Mouse (Mus musculus) midbrain, embryonic 12.5 days (tissue): Measurements from ENCODE around the gene Hist1h3f. TPM values are rescaled to one million over a fixed set of nuclear protein-coding genes. Genes with fewer than 3 reads are reported as not detected.
A peak's percentile ranks its signal among the peaks of the same experiment; 100 is the strongest.
"Not testable (repeated sequence)": the region's sequence is repeated elsewhere in the genome, so short reads cannot be mapped to it uniquely, and the experiment has no call there.

ENCODE experiments used
- ATAC-seq: fragments of 200-750 bp; cut with Nextera tagmentation; 2 replicates; pipeline ENCODE4 v1.8.0; 2017; ENCODE audit warnings: low read depth, moderate TSS enrichment, moderate library complexity; ENCODE audit not compliant: low FRiP score
- H3K27ac ChIP-seq: fragments of 300-500 bp; sonication (generic); replicated peaks from 2 replicates; pipeline ENCODE4 v1.5.1; 2016; ENCODE audit warnings: mild to moderate bottlenecking
- H3K27me3 ChIP-seq: fragments of 300-500 bp; sonication (generic); 2 replicates; pipeline ENCODE4 v1.6.1; 2016; ENCODE audit warnings: mild to moderate bottlenecking
- H3K36me3 ChIP-seq: fragments of 300-500 bp; sonication (generic); 2 replicates; pipeline ENCODE4 v1.6.1; 2016
- H3K4me1 ChIP-seq: fragments of 300-500 bp; sonication (generic); 2 replicates; pipeline ENCODE4 v1.6.1; 2016
- H3K4me2 ChIP-seq: fragments of 300-500 bp; sonication (generic); replicated peaks from 2 replicates; pipeline ENCODE4 v1.6.1; 2016; ENCODE audit warnings: mild to moderate bottlenecking, moderate library complexity
- H3K4me3 ChIP-seq: fragments of 300-500 bp; sonication (generic); 2 replicates; pipeline ENCODE4 v1.5.1; 2016; ENCODE audit warnings: mild to moderate bottlenecking
- H3K9ac ChIP-seq: fragments of 300-500 bp; sonication (generic); replicated peaks from 2 replicates; pipeline ENCODE4 v1.6.1; 2016; ENCODE audit warnings: mild to moderate bottlenecking, moderate library complexity
- H3K9me3 ChIP-seq: fragments of 300-500 bp; sonication (generic); 2 replicates; pipeline ENCODE4 v1.6.1; 2016; ENCODE audit warnings: mild to moderate bottlenecking
- WGBS: fragments of 180-500 bp; shearing (Covaris S2); methylation state at CpG from one replicate; pipeline ENCODE4 v1.1.7; 2016; 5-methylcytosine and 5-hydroxymethylcytosine counted together
- polyA plus RNA-seq: library from polyadenylated mRNA; unstranded; fragments of >200 nt; fragmentation: Nextera tagmentation; extraction: Ambion mirVana; gene quantifications from 2 replicates; pipeline ENCODE4 v1.2.1, GENCODE M21; 2016

Hist1h3f gene
- polyA plus RNA-seq, 1 experiment from 2014 or later: 1.0 TPM

GRCm38 (mm10) chr13:23573898-23574524, 30.2 kb downstream of the Hist1h3f start, which contains the start of the genes Hist1h2bf and Hist1h2ad:
Hist1h2bf (minus strand) TSS chr13:23574196.
Hist1h2ad (plus strand) TSS chr13:23574381.
- H3K36me3 ChIP-seq, H3K9me3 ChIP-seq, H3K27me3 ChIP-seq: not testable (repeated sequence)
- Histone ChIP-seq H3K27ac (peak within 1 kb of the TSS; percentile 87), H3K4me1 (peaks cover 32% of the 10 kb centered on the region), H3K4me2 (peak within 1 kb of the TSS; percentile 68), H3K9ac (peak within 1 kb of the TSS; percentile 46; the same call in 1 of the 2 replicates), H3K4me3 (peak within 1 kb of the TSS; percentile 47)
- under 1% methylated on average over 42 of the region's 42 CpGs for WGBS
- ATAC-seq: peak; percentile 89

GRCm38 (mm10) chr13:23574546-23575170, 30.8 kb downstream of the Hist1h3f start:
- Histone ChIP-seq H3K27ac (peak overlapping the region; percentile 87), H3K9ac (0 out of 2 replicates have a peak overlapping the region, but pooled peaks have one; percentile 46), H3K4me1 (peaks cover 32% of the 10 kb centered on the region), H3K4me2 (peak overlapping the region; percentile 68), H3K4me3 (peak overlapping the region; percentile 47)
- not testable (repeated sequence) for H3K36me3 ChIP-seq, ATAC-seq, H3K27me3 ChIP-seq, H3K9me3 ChIP-seq
- under 1% methylated on average over 10 of the region's 39 CpGs for WGBS

GRCm38 (mm10) chr13:23575271-23575851, 31.5 kb downstream of the Hist1h3f start, which contains the start of gene Hist1h3d:
Hist1h3d (plus strand) TSS chr13:23575763.
- Histone ChIP-seq H3K9me3 (no peaks in the 10 kb centered on the region), H3K27ac (peak within 1 kb of the TSS; percentile 87), H3K36me3 (no peaks in the 10 kb centered on the region), H3K9ac (peak within 1 kb of the TSS; percentile 75), H3K4me3 (peak within 1 kb of the TSS; percentile 47), H3K27me3 (no peaks in the 10 kb centered on the region), H3K4me2 (peak within 1 kb of the TSS; percentile 66), H3K4me1 (peaks cover 29% of the 10 kb centered on the region)
- ATAC-seq: peak; percentile 59
- WGBS: under 1% methylated on average over 18 of the region's 18 CpGs

- not testable (repeated sequence) for ATAC-seq, H3K9me3 ChIP-seq, H3K27me3 ChIP-seq, H3K36me3 ChIP-seq
- WGBS: under 1% methylated on average over 9 of the region's 40 CpGs
- H3K27ac ChIP-seq: peak overlapping the region; percentile 80
- H3K9ac ChIP-seq: peak overlapping the region; percentile 75
- H3K4me3 ChIP-seq: peak overlapping the region; percentile 47
- H3K4me1 ChIP-seq: peaks cover 29% of the 10 kb centered on the region
- peak overlapping the region; percentile 66 for H3K4me2 ChIP-seq
These were observed 32.0 kb downstream of the Hist1h3f start for GRCm38 (mm10) chr13:23575864-23576313.

GRCm38 (mm10) chr13:23576351-23576881, 32.6 kb downstream of the Hist1h3f start:
- Histone ChIP-seq H3K4me1 (peaks cover 29% of the 10 kb centered on the region), H3K9me3 (no peaks in the 10 kb centered on the region), H3K27ac (peak overlapping the region; percentile 80), H3K9ac (peak overlapping the region; percentile 75), H3K27me3 (no peaks in the 10 kb centered on the region), H3K4me2 (peak overlapping the region; percentile 66), H3K4me3 (peak overlapping the region; percentile 47), H3K36me3 (no peaks in the 10 kb centered on the region)
- 2% methylated on average over 7 of the region's 7 CpGs for WGBS
- ATAC-seq: no peak

- Histone ChIP-seq H3K27me3 (no peaks in the 10 kb centered on the region), H3K4me2 (peak overlapping the region; percentile 66), H3K4me3 (peak overlapping the region; percentile 47), H3K9me3 (no peaks in the 10 kb centered on the region), H3K4me1 (peaks cover 30% of the 10 kb centered on the region), H3K27ac (peak overlapping the region; percentile 80), H3K36me3 (no peaks in the 10 kb centered on the region), H3K9ac (peak overlapping the region; percentile 75)
- 51% methylated on average over 6 of the region's 6 CpGs for WGBS
- no peak for ATAC-seq
These were observed 33.2 kb downstream of the Hist1h3f start for GRCm38 (mm10) chr13:23576906-23577639.

GRCm38 (mm10) chr13:23577835-23578234, 34.0 kb downstream of the Hist1h3f start:
- Histone ChIP-seq H3K36me3 (no peaks in the 10 kb centered on the region), H3K9ac (no peak overlapping the region), H3K27me3 (no peaks in the 10 kb centered on the region), H3K9me3 (no peaks in the 10 kb centered on the region), H3K4me1 (peaks cover 32% of the 10 kb centered on the region), H3K4me3 (no peak overlapping the region), H3K4me2 (no peak overlapping the region), H3K27ac (no peak overlapping the region)
- ATAC-seq: no peak
- 90% methylated on average over 1 of the region's 1 CpGs for WGBS

GRCm38 (mm10) chr13:23581408-23582218, 37.8 kb downstream of the Hist1h3f start, which contains the start of gene Hist1h4d:
Hist1h4d (plus strand) TSS chr13:23581598.
- H3K9ac ChIP-seq: peak within 1 kb of the TSS; percentile 70
- H3K27me3 ChIP-seq: no peaks in the 10 kb centered on the region
- WGBS: under 1% methylated on average over 43 of the region's 43 CpGs
- H3K9me3 ChIP-seq: no peaks in the 10 kb centered on the region
- ATAC-seq: peak; percentile 89
- peaks cover 38% of the 10 kb centered on the region for H3K4me1 ChIP-seq
- H3K36me3 ChIP-seq: no peaks in the 10 kb centered on the region
- peak within 1 kb of the TSS; percentile 51 for H3K4me3 ChIP-seq
- peak within 1 kb of the TSS; percentile 95 for H3K27ac ChIP-seq
- H3K4me2 ChIP-seq: peak within 1 kb of the TSS; percentile 82

GRCm38 (mm10) chr13:23582219-23583056, 38.6 kb downstream of the Hist1h3f start:
- WGBS: 4% methylated on average over 6 of the region's 6 CpGs
- H3K9me3 ChIP-seq: no peaks in the 10 kb centered on the region
- H3K27ac ChIP-seq: peak overlapping the region; percentile 95
- ATAC-seq: no peak
- no peaks in the 10 kb centered on the region for H3K36me3 ChIP-seq
- H3K4me1 ChIP-seq: peaks cover 34% of the 10 kb centered on the region
- peak overlapping the region; percentile 82 for H3K4me2 ChIP-seq
- H3K9ac ChIP-seq: peak overlapping the region; percentile 70
- H3K27me3 ChIP-seq: no peaks in the 10 kb centered on the region
- H3K4me3 ChIP-seq: peak overlapping the region; percentile 51

GRCm38 (mm10) chr13:23583387-23584068, 39.7 kb downstream of the Hist1h3f start:
- no peak overlapping the region for H3K4me3 ChIP-seq
- H3K9ac ChIP-seq: no peak overlapping the region
- no peaks in the 10 kb centered on the region for H3K36me3 ChIP-seq
- no peak for ATAC-seq
- no peaks in the 10 kb centered on the region for H3K27me3 ChIP-seq
- peaks cover 34% of the 10 kb centered on the region for H3K4me1 ChIP-seq
- peak overlapping the region; percentile 95 for H3K27ac ChIP-seq
- H3K9me3 ChIP-seq: no peaks in the 10 kb centered on the region
- H3K4me2 ChIP-seq: peak overlapping the region; percentile 82
